22 mouse cellular contexts compared by ENCODE assay signal in the genomic region with DNA sequence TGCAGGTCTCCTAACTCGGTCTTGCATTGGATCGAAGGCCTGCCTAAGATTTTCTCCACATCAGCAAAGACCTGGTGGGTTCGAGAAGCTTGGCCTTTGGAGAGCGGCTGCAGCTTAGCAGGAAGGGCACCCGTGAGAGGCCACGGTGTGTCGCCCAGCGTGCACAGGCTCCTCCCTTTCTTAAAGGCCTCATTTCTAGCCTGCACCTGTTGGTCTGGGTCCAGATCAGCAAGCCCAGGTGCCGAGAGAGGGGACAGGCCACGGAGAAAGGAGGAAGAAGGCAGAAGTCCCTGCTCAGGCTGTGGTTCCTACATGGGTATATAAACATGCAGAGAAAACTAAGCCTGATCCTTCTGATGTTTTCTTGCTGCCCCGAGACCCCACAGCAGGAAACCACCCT. TPM values are rescaled to one million over a fixed set of nuclear protein-coding genes. Genes with fewer than 3 reads are reported as not detected.
DNase-seq lines count a peak whose midpoint lies in the region; ATAC-seq and TF ChIP-seq lines count a peak whose summit lies in the region.
"Had no signal": no experiment of that assay in that cellular context is flagged by ENCODE, and none has a peak within 500 bp of the region (broad histone marks: within the 10 kb centered on the region; RNA-seq: fewer than 3 reads in every experiment).

No protein-coding gene starts in this region.

- in situ Hi-C loops in CH12.LX (cut with MboI; ENCODE audit: low pct_ligation_motif_present, low pct_unique_long_range_greater_than_20kb, low sequenced_read_pairs): no loop called here

- no peaks in the 10 kb centered on the region for H3K27me3 ChIP-seq in kidney, embryonic 14.5 days (ENCODE audit: control insufficient read depth, insufficient read depth, low read length)
- no peaks in the 10 kb centered on the region for H3K27me3 ChIP-seq in CH12.LX (replicated peaks)
- no peaks in the 10 kb centered on the region for H3K27me3 ChIP-seq in intestine, embryonic 15.5 days (replicated peaks)
- H3K27me3 ChIP-seq in small intestine, adult 2 months (ENCODE audit: control insufficient read depth, insufficient read depth, low read length): no peaks in the 10 kb centered on the region
- H3K27me3 ChIP-seq: heart, embryonic 13.5 days; hindbrain, embryonic 12.5 days; Patski had no signal

- no peak overlapping the region for H3K27ac ChIP-seq in kidney, embryonic 14.5 days (ENCODE audit: low read depth, low read length)
- H3K27ac ChIP-seq in CH12.LX (ENCODE audit: insufficient read depth, low read depth): no peak overlapping the region
- H3K27ac ChIP-seq in intestine, embryonic 15.5 days: no peak overlapping the region
- peak overlapping the region; percentile 29 for H3K27ac ChIP-seq in small intestine, adult 2 months (ENCODE audit: insufficient read depth, low read depth, low read length)
- H3K27ac ChIP-seq: heart, embryonic 13.5 days; hindbrain, embryonic 12.5 days had no signal

- peak; percentile 41; the same call in 1 of the 2 replicates for TF ChIP-seq EP300 in CH12.LX (IDR thresholded peaks at IDR 0.05; ENCODE audit: low read length)

- TF ChIP-seq RAD21 in CH12.LX (IDR thresholded peaks at IDR 0.05; ENCODE audit: low read depth, low read length): no peak

- H3K4me1 ChIP-seq in kidney, embryonic 14.5 days (ENCODE audit: control insufficient read depth, insufficient read depth, low read length): 0 out of 2 replicates have a peak, but pooled peaks cover 5% of the 10 kb centered on the region
- peaks cover 0 to 74% of the 10 kb centered on the region in 2 experiments; a peak in 2 of 4 replicates for H3K4me1 ChIP-seq in CH12.LX (ENCODE audit: control insufficient read depth in 1 of 2, insufficient read depth in 2 of 2)
- no peaks in the 10 kb centered on the region for H3K4me1 ChIP-seq in intestine, embryonic 15.5 days (replicated peaks)
- H3K4me1 ChIP-seq in small intestine, adult 2 months (ENCODE audit: control insufficient read depth, insufficient read depth, insufficient read length, low read length): peaks cover 7% of the 10 kb centered on the region; the same call in 1 of the 2 replicates
- H3K4me1 ChIP-seq: hindbrain, embryonic 12.5 days had no signal

- H3K9me3 ChIP-seq in kidney, embryonic 14.5 days (ENCODE audit: control insufficient read depth, low read length): no peaks in the 10 kb centered on the region
- H3K9me3 ChIP-seq in CH12.LX (replicated peaks; ENCODE audit: low read length): no peaks in the 10 kb centered on the region
- H3K9me3 ChIP-seq in intestine, embryonic 15.5 days: no peaks in the 10 kb centered on the region
- H3K9me3 ChIP-seq: heart, embryonic 13.5 days; hindbrain, embryonic 12.5 days had no signal

- TF ChIP-seq POLR2A in CH12.LX (IDR thresholded peaks at IDR 0.05; ENCODE audit: low read depth, low read length): no peak
- no peak for TF ChIP-seq POLR2A in small intestine, adult 2 months (IDR thresholded peaks at IDR 0.05; ENCODE audit: low read depth, low read length)

- peaks cover 18% of the 10 kb centered on the region; the same call in 1 of the 2 replicates for H3K36me3 ChIP-seq in kidney, embryonic 14.5 days (ENCODE audit: control insufficient read depth, insufficient read depth, low read length)
- H3K36me3 ChIP-seq in CH12.LX (replicated peaks in 1 of 2; ENCODE audit: control insufficient read depth in 1 of 2, insufficient read depth in 1 of 2, low read length in 1 of 2): peaks cover 11 to 47% of the 10 kb centered on the region in 2 experiments
- H3K36me3 ChIP-seq in intestine, embryonic 15.5 days: 0 out of 2 replicates have a peak, but pooled peaks cover 7% of the 10 kb centered on the region
- H3K36me3 ChIP-seq in small intestine, adult 2 months (ENCODE audit: control insufficient read depth, insufficient read depth, low read length): peaks cover 2% of the 10 kb centered on the region

- TF ChIP-seq CTCF in CH12.LX (conservative IDR thresholded peaks at IDR 0.05 in 1 of 2, IDR thresholded peaks at IDR 0.05 in 1 of 2; ENCODE audit: low read depth in 2 of 2, low read length in 2 of 2): no peak
- no peak for TF ChIP-seq CTCF in small intestine, adult 2 months (IDR thresholded peaks at IDR 0.05; ENCODE audit: extremely low read depth, insufficient read length, insufficient replicate concordance, low read depth, low read length)

- no peaks in the 10 kb centered on the region for H3K79me2 ChIP-seq in CH12.LX (replicated peaks; ENCODE audit: control insufficient read depth, extremely low read depth, insufficient read depth, poor library complexity, severe bottlenecking)

- dilution Hi-C loops in CH12.LX (cut with MboI; ENCODE audit: extremely low pct_ligation_motif_present, extremely low pct_unique_long_range_greater_than_20kb, low sequenced_read_pairs): no loop called here

- peak; percentile 18 for DNase-seq in kidney, adult 9 months
- DNase-seq in CH12.LX (ENCODE audit: extremely low read depth): peak; percentile 60
- DNase-seq in urinary bladder, postnatal 10 days (ENCODE audit: low spot score): no peak
- DNase-seq in heart, adult 9 months (ENCODE audit: low spot score in 2 of 2): no peak
- DNase-seq: adrenal gland, postnatal 14 days; B cell, adult 2 months; cerebellum, adult 11-12 months; cerebellum, adult 9-11 months; cerebellum, postnatal 36 days; gastrocnemius, postnatal 10 days; heart, postnatal 4 days had no signal

- WGBS in kidney, embryonic 14.5 days: 84% methylated on average over 11 of the region's 11 CpGs
- WGBS in intestine, embryonic 15.5 days: 81% methylated on average over 11 of the region's 11 CpGs
- 40% methylated on average over 11 of the region's 11 CpGs for WGBS in small intestine, adult 2 months

- H3K4me2 ChIP-seq in kidney, embryonic 14.5 days (replicated peaks; ENCODE audit: low read depth, low read length): no peak overlapping the region
- H3K4me2 ChIP-seq in CH12.LX (ENCODE audit: insufficient read depth, low read depth, poor library complexity, severe bottlenecking): no peak overlapping the region
- peak overlapping the region; percentile 19; the same call in 1 of the 2 replicates for H3K4me2 ChIP-seq in intestine, embryonic 15.5 days (replicated peaks)
- H3K4me2 ChIP-seq: heart, embryonic 13.5 days; hindbrain, embryonic 12.5 days had no signal

- no peak overlapping the region for H3K9ac ChIP-seq in kidney, embryonic 14.5 days (ENCODE audit: low read depth, low read length)
- no peak overlapping the region for H3K9ac ChIP-seq in CH12.LX (ENCODE audit: insufficient read depth, low read depth)
- no peak overlapping the region for H3K9ac ChIP-seq in intestine, embryonic 15.5 days
- H3K9ac ChIP-seq: heart, embryonic 13.5 days; hindbrain, embryonic 12.5 days had no signal

- no peak for ATAC-seq in kidney, embryonic 14.5 days (ENCODE audit: low FRiP score, low TSS enrichment)
- peak; percentile 75 for ATAC-seq in intestine, embryonic 15.5 days
- ATAC-seq: activated CD4-positive, CD25-positive, alpha-beta regulatory T cell, adult 4 months; CD4-positive, CD25-positive, alpha-beta regulatory T cell, adult 4 months; forebrain, embryonic 14.5 days; hindbrain, embryonic 16.5 days; inflammation-experienced regulatory T-cells, adult 6 months; Patski had no signal

- H3K4me3 ChIP-seq in kidney, embryonic 14.5 days (ENCODE audit: low read length): no peak overlapping the region
- H3K4me3 ChIP-seq in CH12.LX (replicated peaks in 1 of 3; ENCODE audit: low read depth in 2 of 3, low read length in 2 of 3, poor library complexity in 1 of 3): no peak overlapping the region
- no peak overlapping the region for H3K4me3 ChIP-seq in intestine, embryonic 15.5 days (replicated peaks)
- H3K4me3 ChIP-seq in small intestine, adult 2 months (ENCODE audit: low read depth, low read length): peak overlapping the region; percentile 47
- H3K4me3 ChIP-seq: heart, embryonic 13.5 days; hindbrain, embryonic 12.5 days had no signal

TF ChIP-seq in CH12.LX, 34 proteins besides CTCF, POLR2A, EP300 and RAD21:
- TF ChIP-seq TCF12 (IDR thresholded peaks at IDR 0.05; ENCODE audit: low read depth, low read length): peak; percentile 45; the same call in 1 of the 2 replicates
- no peak for TF ChIP-seq MAFK (IDR thresholded peaks at IDR 0.05; ENCODE audit: insufficient replicate concordance, low read length)

RNA-seq across cellular contexts. Expression of a gene that starts 21.2 kb away (rescaled TPM):
- polyA plus RNA-seq in kidney, embryonic 14.5 days (2014; fragmentation: Nextera tagmentation; extraction: Ambion mirVana): 24.3 and 30.8 TPM in 2 replicates
- total RNA-seq in CH12.LX (2012; rRNA removed) (18.1 and 22.7 TPM in 2 replicates), CH12.LX (2014; rRNA removed) (14.2 and 14.8 TPM in 2 replicates)
- polyA plus RNA-seq in CH12.LX (2012; ENCODE audit: insufficient read length, low read depth): 21.7 and 22.6 TPM in 2 replicates
- polyA plus RNA-seq in intestine, embryonic 15.5 days (2015; fragmentation: Nextera tagmentation; extraction: Ambion mirVana): 21.1 and 24.9 TPM in 2 replicates
- polyA plus RNA-seq in small intestine, adult 2 months (2012; rRNA removed): 4.9 and 12.9 TPM in 2 replicates

RNA-seq across cellular contexts. Expression of a gene that starts 31.0 kb away (rescaled TPM):
- polyA plus RNA-seq in kidney, embryonic 14.5 days (2014; fragmentation: Nextera tagmentation; extraction: Ambion mirVana): 23.4 and 36.2 TPM in 2 replicates
- total RNA-seq in CH12.LX (2012; rRNA removed) (0.30 and 0.34 TPM in 2 replicates), CH12.LX (2014; rRNA removed) (not detected in 2 replicates)
- polyA plus RNA-seq in CH12.LX (2012; ENCODE audit: insufficient read length, low read depth): 1.5 and 1.8 TPM in 2 replicates
- 20.8 and 22.5 TPM in 2 replicates for polyA plus RNA-seq in intestine, embryonic 15.5 days (2015; fragmentation: Nextera tagmentation; extraction: Ambion mirVana)
- 4.5 and 5.2 TPM in 2 replicates for polyA plus RNA-seq in small intestine, adult 2 months (2012; rRNA removed)

Comparison
In these comparisons a context has a peak if more than half of its experiments do, and no peak if none do; other contexts are left out.
1. DNase-seq: peak in kidney, adult 9 months (single experiment) and CH12.LX (single experiment); none in urinary bladder, postnatal 10 days (single experiment) and heart, adult 9 months (0 of 2).